Mouse (Mus musculus) kidney, embryonic 15.5 days (tissue): ENCODE measurements around the gene Grin2a. TPM values are rescaled to one million over a fixed set of nuclear protein-coding genes. Genes with fewer than 3 reads are reported as not detected.

Experiments used
- ATAC-seq: fragments of 200-750 bp; cut with Nextera tagmentation; replicated peaks from 2 replicates; pipeline ENCODE4 v1.8.0; 2017; ENCODE audit warnings: moderate TSS enrichment; ENCODE audit not compliant: low FRiP score
- H3K27ac ChIP-seq: fragments of 300-500 bp; sonication (generic); 2 replicates; pipeline ENCODE4 v1.5.1; 2015; ENCODE audit warnings: mild to moderate bottlenecking, inconsistent platforms
- H3K27me3 ChIP-seq: fragments of 300-500 bp; sonication (generic); 2 replicates; pipeline ENCODE4 v1.6.1; 2015; ENCODE audit warnings: inconsistent platforms
- H3K36me3 ChIP-seq: fragments of 300-500 bp; sonication (generic); 2 replicates; pipeline ENCODE4 v1.6.1; 2015; ENCODE audit warnings: inconsistent platforms
- H3K4me1 ChIP-seq: fragments of 300-500 bp; sonication (generic); 2 replicates; pipeline ENCODE4 v1.6.1; 2015; ENCODE audit warnings: inconsistent platforms
- H3K4me2 ChIP-seq: fragments of 300-500 bp; sonication (generic); 2 replicates; pipeline ENCODE4 v1.6.1; 2015; ENCODE audit warnings: moderate library complexity, mild to moderate bottlenecking, inconsistent platforms
- H3K4me3 ChIP-seq: fragments of 300-500 bp; sonication (generic); replicated peaks from 2 replicates; pipeline ENCODE4 v1.5.1; 2015; ENCODE audit warnings: mild to moderate bottlenecking, inconsistent platforms
- H3K9ac ChIP-seq: fragments of 300-500 bp; sonication (generic); 2 replicates; pipeline ENCODE4 v1.6.1; 2015; ENCODE audit warnings: mild to moderate bottlenecking, inconsistent platforms
- H3K9me3 ChIP-seq: fragments of 300-500 bp; sonication (generic); replicated peaks from 2 replicates; pipeline ENCODE4 v1.6.1; 2016; ENCODE audit warnings: inconsistent platforms
- WGBS: fragments of 180-500 bp; shearing (Covaris S2); methylation state at CpG from one replicate; pipeline ENCODE4 v1.1.7; 2015; ENCODE audit warnings: mixed read lengths; 5-methylcytosine and 5-hydroxymethylcytosine counted together
- polyA plus RNA-seq: library from polyadenylated mRNA; unstranded; fragments of >200 nt; fragmentation: Nextera tagmentation; extraction: Ambion mirVana; gene quantifications from 2 replicates; pipeline ENCODE4 v1.2.1, GENCODE M21; 2015

The Grin2a gene
- polyA plus RNA-seq, 1 experiment from 2014 or later, result 0.44 TPM

DNA sequence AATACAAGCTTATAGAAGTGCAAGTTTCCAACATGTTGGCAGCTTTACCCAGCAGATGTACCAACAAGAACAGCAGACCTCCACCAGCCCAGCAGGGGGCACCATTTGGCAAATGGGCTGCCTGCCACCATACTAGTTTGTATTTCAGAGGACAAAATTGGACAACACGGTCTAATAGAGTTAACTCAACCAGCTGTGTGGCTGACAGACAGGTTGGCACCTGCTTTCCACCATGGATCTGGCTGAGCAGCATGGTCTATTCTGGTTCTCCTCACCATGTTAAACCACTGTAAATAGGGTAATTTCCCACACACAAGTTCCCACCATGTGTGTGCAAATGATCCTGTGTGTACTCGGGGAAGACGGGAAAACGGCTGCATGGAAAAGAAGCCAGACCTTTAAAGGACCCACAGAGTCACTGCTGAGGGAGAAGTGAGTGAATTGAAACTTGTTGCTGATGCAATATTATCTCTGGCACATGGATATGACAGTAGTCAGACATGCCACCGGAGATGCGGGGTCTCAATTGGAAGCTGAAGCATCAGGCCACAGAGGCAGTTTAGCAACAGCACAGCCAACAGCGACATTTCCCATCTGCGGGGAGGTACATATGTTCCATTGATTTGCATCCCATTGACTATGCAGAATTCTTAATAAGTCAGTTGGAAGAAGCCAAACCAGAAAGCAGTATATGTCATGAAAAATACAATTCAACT is 259.8 kb downstream of the Grin2a start:
- WGBS, result 90% methylated on average over 8 of the region's 8 CpGs
- H3K4me3 ChIP-seq, result no peak overlapping the region
- no peaks in the 10 kb centered on the region for H3K4me1 ChIP-seq
- ATAC-seq, result no peak
- no peaks in the 10 kb centered on the region for H3K27me3 ChIP-seq
- H3K9me3 ChIP-seq, result no peaks in the 10 kb centered on the region
- H3K27ac ChIP-seq, result no peak overlapping the region
- no peaks in the 10 kb centered on the region for H3K36me3 ChIP-seq
- H3K9ac ChIP-seq, result no peak overlapping the region
- no peak overlapping the region for H3K4me2 ChIP-seq

DNA sequence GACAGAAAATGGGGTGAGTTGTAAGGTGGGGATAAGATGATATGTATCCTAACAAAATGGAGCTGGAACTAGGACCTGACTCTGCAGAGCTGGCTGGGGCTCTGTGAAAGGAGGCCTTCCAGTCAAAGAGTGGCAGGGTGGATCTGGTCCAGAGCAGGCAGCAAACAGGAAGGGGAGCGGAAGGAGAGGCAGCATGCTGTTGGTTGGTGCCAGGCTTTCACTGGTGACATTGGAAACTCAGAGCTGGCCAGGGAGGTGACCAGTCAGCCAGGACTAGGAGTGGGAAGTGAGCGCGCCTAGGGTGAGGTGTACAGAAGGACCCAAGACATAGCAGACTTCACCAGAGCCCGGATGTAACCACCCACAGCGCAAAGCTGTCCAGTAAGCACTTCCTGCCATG is 267.8 kb downstream of the Grin2a start:
- Histone ChIP-seq H3K4me1 (no peaks in the 10 kb centered on the region), H3K4me2 (no peak overlapping the region), H3K27ac (no peak overlapping the region), H3K36me3 (no peaks in the 10 kb centered on the region), H3K9me3 (no peaks in the 10 kb centered on the region), H3K4me3 (no peak overlapping the region), H3K27me3 (no peaks in the 10 kb centered on the region), H3K9ac (no peak overlapping the region)
- WGBS, result 94% methylated on average over 5 of the region's 5 CpGs
- ATAC-seq, result no peak

DNA sequence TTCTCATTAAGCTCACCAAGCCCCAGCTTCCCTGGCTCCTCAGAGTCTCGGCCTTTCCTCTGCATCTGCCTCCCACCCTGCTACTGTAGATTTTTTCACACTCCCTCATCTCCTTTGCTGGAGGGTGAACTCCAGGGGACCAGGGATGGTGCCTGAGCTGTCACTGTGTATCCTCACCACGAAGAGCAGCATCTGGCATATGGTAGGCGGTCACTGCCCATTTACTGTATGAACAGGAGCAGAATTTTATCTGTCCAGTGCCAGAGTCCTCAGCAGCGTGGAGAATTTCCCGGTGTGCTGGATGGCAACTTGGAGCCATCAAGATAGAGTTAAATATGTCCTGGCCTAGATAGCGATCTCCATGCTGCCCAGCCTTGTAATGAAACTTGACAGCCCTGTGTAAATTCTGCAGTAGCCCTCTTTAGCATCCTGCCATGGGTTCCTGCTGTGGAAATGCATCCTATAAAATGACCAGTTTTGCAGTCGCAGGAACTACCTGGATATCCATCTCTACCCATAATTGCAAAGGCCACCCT is 269.7 kb downstream of the Grin2a start:
- ATAC-seq, result no peak
- Histone ChIP-seq H3K36me3 (no peaks in the 10 kb centered on the region), H3K4me1 (no peaks in the 10 kb centered on the region), H3K27me3 (no peaks in the 10 kb centered on the region), H3K27ac (no peak overlapping the region), H3K9ac (no peak overlapping the region), H3K4me2 (no peak overlapping the region), H3K4me3 (no peak overlapping the region), H3K9me3 (no peaks in the 10 kb centered on the region)
- WGBS, result 71% methylated on average over 7 of the region's 7 CpGs

DNA sequence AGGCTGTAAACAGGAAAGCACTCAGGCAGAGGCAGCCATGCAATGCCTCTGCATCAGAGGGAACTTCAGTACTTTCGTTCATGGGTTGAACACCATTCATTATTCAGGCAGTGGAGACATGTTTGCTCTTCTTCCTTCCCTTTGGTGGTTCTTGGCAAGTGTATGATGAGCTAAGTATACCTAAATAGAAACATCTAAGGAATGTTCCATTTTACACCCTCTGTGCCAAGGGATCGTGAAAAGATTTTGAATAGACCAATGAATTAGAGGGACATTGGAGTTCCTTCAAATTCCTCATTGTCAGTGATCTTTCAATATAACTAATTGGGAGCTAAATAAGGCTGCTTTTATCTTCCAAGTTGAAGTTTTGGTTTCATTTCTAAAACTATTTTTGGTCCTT is 284.0 kb downstream of the Grin2a start:
- H3K27me3 ChIP-seq, result no peaks in the 10 kb centered on the region
- no peaks in the 10 kb centered on the region for H3K9me3 ChIP-seq
- no peaks in the 10 kb centered on the region for H3K4me1 ChIP-seq
- no peak overlapping the region for H3K9ac ChIP-seq
- H3K4me3 ChIP-seq, result no peak overlapping the region
- no peak for ATAC-seq
- no peak overlapping the region for H3K27ac ChIP-seq
- WGBS, result 92% methylated on average over 2 of the region's 2 CpGs
- H3K4me2 ChIP-seq, result no peak overlapping the region
- no peaks in the 10 kb centered on the region for H3K36me3 ChIP-seq

DNA sequence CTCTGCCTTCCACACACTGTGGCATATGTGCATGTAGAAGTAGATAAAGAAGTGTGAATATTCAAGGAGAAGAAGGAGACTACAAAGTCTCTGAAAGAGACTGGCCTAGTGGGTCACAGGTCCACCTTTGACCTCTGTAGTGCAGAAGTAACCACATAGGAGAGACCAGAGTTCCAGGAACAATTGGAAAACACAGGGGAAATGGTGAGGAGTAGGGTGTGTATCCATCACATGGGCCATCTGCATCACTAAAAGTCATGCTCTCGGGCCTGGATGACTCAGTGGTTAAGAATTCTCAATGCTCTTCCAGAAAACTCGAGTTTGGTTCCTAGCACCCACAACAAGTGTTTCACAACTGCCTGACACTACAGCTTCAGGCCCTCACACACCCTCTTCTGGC is 285.4 kb downstream of the Grin2a start:
- no peak overlapping the region for H3K27ac ChIP-seq
- H3K36me3 ChIP-seq, result no peaks in the 10 kb centered on the region
- no peaks in the 10 kb centered on the region for H3K27me3 ChIP-seq
- no peak overlapping the region for H3K4me3 ChIP-seq
- ATAC-seq, result no peak
- H3K9ac ChIP-seq, result no peak overlapping the region
- no peaks in the 10 kb centered on the region for H3K9me3 ChIP-seq
- no peaks in the 10 kb centered on the region for H3K4me1 ChIP-seq
- no peak overlapping the region for H3K4me2 ChIP-seq
- 60% methylated on average over 2 of the region's 2 CpGs for WGBS

DNA sequence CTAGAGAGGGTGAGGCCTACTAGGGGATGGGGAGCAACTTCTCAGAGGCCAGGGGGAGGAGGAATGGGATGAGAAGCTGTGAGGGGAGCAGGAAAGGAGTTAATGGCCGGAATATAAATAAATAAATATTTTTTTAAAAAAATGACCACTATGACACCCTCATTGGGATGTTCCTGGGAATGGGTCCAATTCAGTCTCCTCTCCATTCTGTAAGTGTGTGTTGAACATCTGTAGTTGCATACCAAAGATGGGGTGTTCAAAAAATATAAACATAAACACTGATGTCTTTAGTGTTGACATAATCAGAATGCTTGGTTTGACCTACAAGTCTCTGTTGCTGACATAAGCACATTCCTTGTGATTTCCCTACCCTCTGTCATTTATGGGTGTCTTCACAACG is 298.2 kb downstream of the Grin2a start:
- H3K4me3 ChIP-seq, result no peak overlapping the region
- no peaks in the 10 kb centered on the region for H3K36me3 ChIP-seq
- H3K27ac ChIP-seq, result no peak overlapping the region
- ATAC-seq, result no peak
- H3K9me3 ChIP-seq, result no peaks in the 10 kb centered on the region
- no peak overlapping the region for H3K4me2 ChIP-seq
- H3K27me3 ChIP-seq, result no peaks in the 10 kb centered on the region
- no peaks in the 10 kb centered on the region for H3K4me1 ChIP-seq
- no peak overlapping the region for H3K9ac ChIP-seq
- 73% methylated on average over 2 of the region's 2 CpGs for WGBS

DNA sequence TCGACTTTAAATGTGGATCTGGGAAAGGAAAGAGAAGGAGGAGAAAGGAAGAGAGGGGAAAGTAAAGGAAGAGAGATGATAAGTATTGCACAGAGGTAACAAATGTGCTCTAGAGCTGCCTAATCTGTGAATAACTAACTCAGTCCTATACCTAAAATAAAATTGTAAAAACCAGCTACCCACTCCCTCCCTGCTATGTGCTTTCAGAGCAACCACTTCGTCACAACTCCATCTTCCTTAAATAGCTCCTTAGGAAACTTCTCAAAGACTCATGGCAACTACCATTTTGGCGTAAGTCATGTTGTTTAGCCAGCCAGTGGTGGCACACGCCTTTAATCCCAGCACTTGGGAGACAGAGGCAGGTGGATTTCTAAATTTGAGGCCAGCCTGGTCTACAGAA is 301.3 kb downstream of the Grin2a start:
- H3K4me2 ChIP-seq, result no peak overlapping the region
- no peaks in the 10 kb centered on the region for H3K9me3 ChIP-seq
- H3K27ac ChIP-seq, result no peak overlapping the region
- no peak overlapping the region for H3K9ac ChIP-seq
- H3K4me1 ChIP-seq, result no peaks in the 10 kb centered on the region
- WGBS, result 76% methylated on average over 4 of the region's 4 CpGs
- no peak overlapping the region for H3K4me3 ChIP-seq
- no peak for ATAC-seq
- H3K27me3 ChIP-seq, result no peaks in the 10 kb centered on the region
- no peaks in the 10 kb centered on the region for H3K36me3 ChIP-seq

DNA sequence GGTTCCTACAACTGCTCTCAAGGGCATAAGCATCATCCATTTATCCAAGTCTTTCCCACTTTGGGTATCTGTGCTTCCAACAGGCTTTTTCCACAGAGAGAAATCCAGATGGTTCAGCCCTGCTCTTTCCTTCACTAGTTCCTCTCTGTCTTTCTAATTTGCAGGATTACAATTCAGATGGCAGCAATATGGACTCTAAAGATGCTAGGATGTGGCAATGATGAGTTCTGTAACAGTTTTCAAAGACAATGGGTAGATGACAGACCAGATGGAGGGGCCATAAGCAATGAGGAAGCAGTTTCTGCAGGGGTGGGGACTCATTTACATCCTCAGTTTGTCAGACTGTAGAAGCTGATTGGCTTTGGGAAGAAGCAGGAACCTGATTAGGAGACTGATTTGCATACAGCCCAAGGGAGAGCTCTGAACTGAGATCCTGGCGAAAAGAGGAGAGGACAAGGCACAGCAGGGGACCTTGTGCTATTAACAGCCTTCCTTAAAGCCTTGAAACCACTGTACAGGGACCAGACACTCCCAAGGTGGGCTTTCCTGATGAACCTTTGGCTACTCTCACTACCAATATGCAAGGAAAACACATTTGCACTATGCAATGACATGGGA is 306.7 kb downstream of the Grin2a start:
- ATAC-seq, result no peak
- no peak overlapping the region for H3K9ac ChIP-seq
- H3K9me3 ChIP-seq, result no peaks in the 10 kb centered on the region
- no peaks in the 10 kb centered on the region for H3K36me3 ChIP-seq
- no peak overlapping the region for H3K27ac ChIP-seq
- no peaks in the 10 kb centered on the region for H3K4me1 ChIP-seq
- 17% methylated on average over 1 of the region's 1 CpGs for WGBS
- H3K4me3 ChIP-seq, result no peak overlapping the region
- no peak overlapping the region for H3K4me2 ChIP-seq
- H3K27me3 ChIP-seq, result no peaks in the 10 kb centered on the region

DNA sequence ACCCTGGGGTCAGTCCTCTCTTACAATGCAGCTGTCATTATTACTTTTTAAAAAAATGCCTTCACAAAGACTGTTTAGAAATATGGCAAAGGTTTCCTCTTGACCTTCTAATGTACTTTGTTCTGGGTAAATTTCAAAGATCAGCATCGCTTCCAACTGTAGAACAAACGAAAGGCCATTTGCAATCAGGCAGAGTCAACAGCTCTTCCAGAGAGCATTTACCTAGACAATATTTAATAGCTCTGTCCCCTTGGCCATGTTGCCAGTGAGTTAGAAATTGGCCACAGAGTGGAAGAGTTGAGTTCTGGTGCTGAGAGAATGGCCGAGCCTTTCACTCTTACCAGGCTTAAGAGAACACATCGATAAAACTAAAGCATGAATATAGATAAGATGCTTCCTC is 314.8 kb downstream of the Grin2a start:
- no peaks in the 10 kb centered on the region for H3K36me3 ChIP-seq
- no peak for ATAC-seq
- no peaks in the 10 kb centered on the region for H3K4me1 ChIP-seq
- no peaks in the 10 kb centered on the region for H3K9me3 ChIP-seq
- H3K9ac ChIP-seq, result no peak overlapping the region
- H3K4me3 ChIP-seq, result no peak overlapping the region
- 88% methylated on average over 4 of the region's 4 CpGs for WGBS
- H3K27ac ChIP-seq, result no peak overlapping the region
- no peaks in the 10 kb centered on the region for H3K27me3 ChIP-seq
- H3K4me2 ChIP-seq, result no peak overlapping the region

DNA sequence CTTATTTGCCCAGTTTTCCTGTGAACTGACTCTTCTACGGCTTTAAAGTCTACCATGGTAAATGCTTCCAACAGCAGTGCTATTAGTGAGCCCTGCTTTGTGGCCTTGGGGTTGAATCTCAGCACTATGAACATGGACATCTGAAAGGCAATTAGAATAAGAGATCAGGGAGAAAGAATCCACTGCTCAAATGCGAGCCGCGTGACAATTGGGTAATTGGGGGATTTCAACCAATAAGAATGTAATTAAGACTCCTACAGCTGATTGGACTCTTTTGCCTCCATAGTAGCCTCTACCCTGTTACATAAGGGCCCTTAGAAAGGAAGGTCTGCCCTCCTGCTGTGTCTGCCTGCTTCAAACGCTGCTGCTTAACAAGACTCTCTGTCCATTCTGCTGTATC is 315.4 kb downstream of the Grin2a start:
- WGBS, result 71% methylated on average over 5 of the region's 5 CpGs
- no peak overlapping the region for H3K27ac ChIP-seq
- no peaks in the 10 kb centered on the region for H3K4me1 ChIP-seq
- H3K9ac ChIP-seq, result no peak overlapping the region
- H3K4me3 ChIP-seq, result no peak overlapping the region
- no peaks in the 10 kb centered on the region for H3K27me3 ChIP-seq
- no peaks in the 10 kb centered on the region for H3K9me3 ChIP-seq
- no peak overlapping the region for H3K4me2 ChIP-seq
- no peaks in the 10 kb centered on the region for H3K36me3 ChIP-seq
- no peak for ATAC-seq

DNA sequence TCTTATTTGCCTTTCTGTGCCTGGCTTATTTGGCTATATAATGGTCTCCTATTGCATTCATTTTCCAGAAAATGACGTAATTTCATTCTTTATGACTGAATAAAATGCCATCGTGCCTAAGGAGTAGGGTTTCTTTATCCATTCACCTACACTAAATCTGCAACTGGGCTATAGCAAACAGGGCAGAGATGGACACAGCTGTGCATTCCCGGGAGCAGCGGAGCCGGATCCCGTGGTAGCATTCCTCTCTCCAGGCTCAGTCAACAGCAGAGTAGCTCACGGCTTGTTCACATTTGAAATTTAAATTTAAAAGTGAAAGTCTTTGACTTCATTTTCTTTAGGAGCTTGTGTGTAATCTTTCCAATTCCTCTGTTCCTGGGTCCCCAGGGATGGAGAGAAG is 316.6 kb downstream of the Grin2a start:
- no peaks in the 10 kb centered on the region for H3K36me3 ChIP-seq
- no peak for ATAC-seq
- H3K27me3 ChIP-seq, result no peaks in the 10 kb centered on the region
- WGBS, result 85% methylated on average over 7 of the region's 7 CpGs
- no peak overlapping the region for H3K27ac ChIP-seq
- no peaks in the 10 kb centered on the region for H3K9me3 ChIP-seq
- no peaks in the 10 kb centered on the region for H3K4me1 ChIP-seq
- no peak overlapping the region for H3K4me2 ChIP-seq
- H3K9ac ChIP-seq, result no peak overlapping the region
- H3K4me3 ChIP-seq, result no peak overlapping the region

DNA sequence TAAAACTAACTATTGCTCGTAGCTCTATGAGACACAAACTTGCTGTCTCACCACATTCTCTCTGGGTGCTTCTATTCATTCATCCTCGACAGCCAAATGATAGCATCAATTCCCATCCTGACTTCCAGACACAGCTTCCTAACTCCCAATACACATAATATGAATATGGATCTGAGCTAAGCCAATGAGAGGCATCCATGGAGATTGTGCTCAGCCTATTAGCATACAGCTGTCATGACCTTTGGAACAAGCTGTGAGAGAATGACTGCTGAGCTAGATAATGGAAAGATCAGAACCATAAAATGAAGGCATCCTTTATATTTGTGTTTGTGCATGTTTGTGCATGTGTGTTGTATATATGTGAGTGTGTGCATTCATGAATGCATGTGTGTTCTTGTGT is 323.0 kb downstream of the Grin2a start:
- Histone ChIP-seq H3K4me1 (no peaks in the 10 kb centered on the region), H3K9ac (no peak overlapping the region), H3K27me3 (no peaks in the 10 kb centered on the region), H3K9me3 (no peaks in the 10 kb centered on the region), H3K4me2 (no peak overlapping the region), H3K27ac (no peak overlapping the region), H3K36me3 (no peaks in the 10 kb centered on the region), H3K4me3 (no peak overlapping the region)
- 77% methylated on average over 2 of the region's 2 CpGs for WGBS
- ATAC-seq, result no peak

DNA sequence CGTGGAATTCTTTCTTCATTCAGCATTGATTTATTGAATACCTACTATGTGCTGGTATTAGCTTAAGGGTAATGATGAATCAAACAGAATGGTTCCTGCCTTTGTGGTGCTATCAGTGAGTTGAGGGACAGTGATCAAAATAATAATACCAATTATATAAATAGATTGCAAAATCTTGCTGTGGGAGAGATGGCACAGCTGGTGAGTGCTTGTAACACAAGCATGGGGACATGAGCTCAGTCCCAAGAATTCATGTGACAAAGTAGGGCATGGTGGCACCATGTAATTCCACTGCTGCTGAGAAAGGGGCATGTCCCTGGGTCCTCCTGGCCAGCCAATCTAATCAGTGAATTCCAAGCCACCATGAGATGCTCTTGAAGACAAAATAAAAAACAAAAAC is 324.1 kb downstream of the Grin2a start:
- Histone ChIP-seq H3K4me2 (no peak overlapping the region), H3K27me3 (no peaks in the 10 kb centered on the region), H3K36me3 (no peaks in the 10 kb centered on the region), H3K9me3 (no peaks in the 10 kb centered on the region), H3K4me3 (no peak overlapping the region), H3K27ac (no peak overlapping the region), H3K4me1 (no peaks in the 10 kb centered on the region), H3K9ac (no peak overlapping the region)
- 70% methylated on average over 1 of the region's 1 CpGs for WGBS
- ATAC-seq, result no peak
